Mouse (Mus musculus): ENCODE results near the gene Pdp2.

- TF ChIP-seq POLR2A (IDR thresholded peaks at IDR 0.05; ENCODE audit: borderline replicate concordance, control insufficient read depth, low read depth, low read length) (no peak), CTCF (IDR thresholded peaks at IDR 0.05; ENCODE audit: control insufficient read depth, insufficient read depth, low read length) (no peak)
Measured at GRCm38 (mm10) chr8:104630111-104630479, 38.8 kb downstream of the Pdp2 start.
